Comparison of ENCODE assay signal across 8 mouse cellular contexts in the genomic region with DNA sequence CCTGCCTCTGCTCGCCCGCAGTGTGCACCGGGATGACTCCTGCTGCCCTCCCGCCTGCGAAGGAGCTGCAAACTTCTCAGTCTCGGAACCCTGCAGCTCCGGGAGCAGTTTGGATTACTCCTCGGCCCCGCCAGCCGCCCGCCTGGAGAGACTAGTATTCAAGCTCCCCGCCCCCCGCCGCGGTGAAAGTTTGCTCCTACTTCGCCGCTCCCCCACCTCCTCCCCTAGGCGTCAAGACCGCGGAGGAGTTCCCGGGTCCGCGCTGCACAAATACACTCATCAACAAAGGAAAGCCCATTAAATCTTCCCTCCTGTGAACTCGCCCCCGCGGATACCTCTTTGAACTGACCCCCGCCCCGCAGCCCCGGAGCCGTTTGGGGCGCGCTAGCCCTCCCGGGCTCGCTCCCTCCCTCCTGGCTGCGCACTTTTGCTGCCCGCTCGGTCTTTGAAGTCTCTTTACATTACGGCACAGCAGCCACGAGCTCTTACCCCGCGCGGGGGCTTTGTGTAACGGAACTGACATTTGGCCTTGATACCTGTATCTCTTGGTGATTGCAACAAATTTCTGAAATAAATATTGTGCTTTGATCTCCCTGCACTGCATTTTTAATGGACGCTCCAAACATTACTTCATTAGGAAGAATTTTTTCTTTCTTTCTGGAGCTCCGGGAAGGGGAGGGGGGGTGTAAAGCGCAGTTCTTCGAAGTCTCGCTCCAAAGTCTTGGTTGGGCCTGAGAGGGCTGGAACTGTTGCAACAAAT. TPM values are rescaled to one million over a fixed set of nuclear protein-coding genes. Genes with fewer than 3 reads are reported as not detected.
DNase-seq lines count a peak whose midpoint lies in the region; ATAC-seq and TF ChIP-seq lines count a peak whose summit lies in the region.

No protein-coding gene starts in this region.

- DNase-seq in ES-CJ7 (ENCODE audit: low read depth, low spot score) (peak; percentile 83), ZHBTc4 (ENCODE audit: low read depth, low spot score) (peak; percentile 87)
- peak; percentile 11 for DNase-seq in forebrain, postnatal 0 days
- DNase-seq in lung, postnatal 10 days, result peak; percentile 63
- DNase-seq in left cerebral cortex, postnatal 36 days (ENCODE audit: low spot score in 2 of 2), result no peak
- no peak for DNase-seq in spleen, adult 12 weeks (ENCODE audit: low spot score)

- H3K4me3 ChIP-seq in forebrain, postnatal 0 days (ENCODE audit: low read depth, low read length), result peak overlapping the region; percentile 30
- H3K4me3 ChIP-seq in kidney, embryonic 14.5 days (ENCODE audit: low read length), result peak overlapping the region; percentile 42
- H3K4me3 ChIP-seq in stomach, embryonic 14.5 days (ENCODE audit: low read depth, low read length), result peak overlapping the region; percentile 37

- H3K27me3 ChIP-seq in forebrain, postnatal 0 days (ENCODE audit: insufficient read depth, low read length), result peaks cover 59% of the 10 kb centered on the region
- H3K27me3 ChIP-seq in kidney, embryonic 14.5 days (ENCODE audit: control insufficient read depth, insufficient read depth, low read length), result peaks cover 61% of the 10 kb centered on the region
- peaks cover 30% of the 10 kb centered on the region for H3K27me3 ChIP-seq in stomach, embryonic 14.5 days (ENCODE audit: control insufficient read depth, insufficient read depth, low read length)

- intact Hi-C loops in left cerebral cortex, postnatal 36 days (cut with DNase I), result loop anchor here (10.0 kb wide), 1 partner anchor 1073 kb away; the partner anchor contains the start of gene Dlx2

- H3K9ac ChIP-seq in forebrain, postnatal 0 days, result no peak overlapping the region
- peak overlapping the region; percentile 37; the same call in 1 of the 2 replicates for H3K9ac ChIP-seq in kidney, embryonic 14.5 days (ENCODE audit: low read depth, low read length)
- H3K9ac ChIP-seq in stomach, embryonic 14.5 days (replicated peaks; ENCODE audit: low read depth, low read length), result no peak overlapping the region

- no peak overlapping the region for H3K27ac ChIP-seq in forebrain, postnatal 0 days (ENCODE audit: low read depth, low read length)
- H3K27ac ChIP-seq in kidney, embryonic 14.5 days (ENCODE audit: low read depth, low read length), result no peak overlapping the region
- no peak overlapping the region for H3K27ac ChIP-seq in stomach, embryonic 14.5 days (ENCODE audit: low read length)

- no peaks in the 10 kb centered on the region for H3K9me3 ChIP-seq in forebrain, postnatal 0 days (ENCODE audit: low read length)
- no peaks in the 10 kb centered on the region for H3K9me3 ChIP-seq in kidney, embryonic 14.5 days (ENCODE audit: control insufficient read depth, low read length)
- H3K9me3 ChIP-seq in stomach, embryonic 14.5 days (ENCODE audit: control insufficient read depth, low read depth, low read length), result no peaks in the 10 kb centered on the region

- no peaks in the 10 kb centered on the region for H3K36me3 ChIP-seq in forebrain, postnatal 0 days (ENCODE audit: insufficient read depth)
- no peaks in the 10 kb centered on the region for H3K36me3 ChIP-seq in kidney, embryonic 14.5 days (ENCODE audit: control insufficient read depth, insufficient read depth, low read length)
- H3K36me3 ChIP-seq in stomach, embryonic 14.5 days (ENCODE audit: control insufficient read depth, insufficient read depth, low read length), result no peaks in the 10 kb centered on the region

- WGBS in forebrain, postnatal 0 days, result 2% methylated on average over 48 of the region's 48 CpGs
- under 1% methylated on average over 48 of the region's 48 CpGs for WGBS in kidney, embryonic 14.5 days
- 1% methylated on average over 48 of the region's 48 CpGs for whole genome bisulfite sequencing in stomach, embryonic 14.5 days

- no peak for TF ChIP-seq CTCF in forebrain, postnatal 0 days (IDR thresholded peaks at IDR 0.05; ENCODE audit: low read depth)

- H3K4me1 ChIP-seq in forebrain, postnatal 0 days (ENCODE audit: insufficient read depth), result peaks cover 17% of the 10 kb centered on the region; the same call in 1 of the 2 replicates
- peaks cover 30% of the 10 kb centered on the region for H3K4me1 ChIP-seq in kidney, embryonic 14.5 days (ENCODE audit: control insufficient read depth, insufficient read depth, low read length)
- peaks cover 12% of the 10 kb centered on the region; the same call in 1 of the 2 replicates for H3K4me1 ChIP-seq in stomach, embryonic 14.5 days (ENCODE audit: control insufficient read depth, insufficient read depth, low read length)

- peak overlapping the region; percentile 53 for H3K4me2 ChIP-seq in forebrain, postnatal 0 days (ENCODE audit: low read depth)
- peak overlapping the region; percentile 81 for H3K4me2 ChIP-seq in kidney, embryonic 14.5 days (replicated peaks; ENCODE audit: low read depth, low read length)
- peak overlapping the region; percentile 63 for H3K4me2 ChIP-seq in stomach, embryonic 14.5 days (replicated peaks; ENCODE audit: low read depth, low read length)

- ATAC-seq in forebrain, postnatal 0 days, result no peak
- ATAC-seq in kidney, embryonic 14.5 days (ENCODE audit: low FRiP score, low TSS enrichment), result peak; percentile 51; the same call in 1 of the 2 replicates
- no peak for ATAC-seq in stomach, embryonic 14.5 days (ENCODE audit: insufficient number of reproducible peaks, insufficient read depth, low FRiP score, low read depth)

RNA-seq across cellular contexts. Expression of gene Sp5, which starts 2.7 kb away (rescaled TPM):
- total RNA-seq in forebrain, postnatal 0 days (2014; rRNA removed), result 2.5 and 3.0 TPM in 2 replicates
- polyA plus RNA-seq in forebrain, postnatal 0 days (2015; fragmentation: Nextera tagmentation; extraction: Ambion mirVana), result 3.8 and 4.1 TPM in 2 replicates
- 3.3 and 3.9 TPM in 2 replicates for polyA plus RNA-seq in kidney, embryonic 14.5 days (2014; fragmentation: Nextera tagmentation; extraction: Ambion mirVana)
- 3.1 and 4.9 TPM in 2 replicates for polyA plus RNA-seq in stomach, embryonic 14.5 days (2014; fragmentation: Nextera tagmentation; extraction: Ambion mirVana)
- total RNA-seq in left cerebral cortex, postnatal 36 days (2021), result under 1 TPM; 0.44 to 0.68 TPM

RNA-seq across cellular contexts. Expression of gene Erich2, which starts 36.6 kb away (rescaled TPM):
- total RNA-seq in forebrain, postnatal 0 days (2014; rRNA removed), result 0.81 and 1.4 TPM in 2 replicates
- 1.8 and 3.8 TPM in 2 replicates for polyA plus RNA-seq in forebrain, postnatal 0 days (2015; fragmentation: Nextera tagmentation; extraction: Ambion mirVana)
- 2.2 and 3.4 TPM in 2 replicates for polyA plus RNA-seq in kidney, embryonic 14.5 days (2014; fragmentation: Nextera tagmentation; extraction: Ambion mirVana)
- polyA plus RNA-seq in stomach, embryonic 14.5 days (2014; fragmentation: Nextera tagmentation; extraction: Ambion mirVana), result 4.0 and 5.4 TPM in 2 replicates
- under 1 TPM; 0.54 to 0.59 TPM for total RNA-seq in left cerebral cortex, postnatal 36 days (2021)

Comparison
In these comparisons a context has a peak if more than half of its experiments do, and no peak if none do; other contexts are left out.
1. DNase-seq: peak in ES-CJ7 (single experiment), ZHBTc4 (single experiment), forebrain, postnatal 0 days (single experiment) and lung, postnatal 10 days (single experiment); none in left cerebral cortex, postnatal 36 days (0 of 2) and spleen, adult 12 weeks (single experiment).
2. Peak in every context shown above with its lines, with median percentiles within 50 percentile points of each other: H3K4me2 ChIP-seq and H3K4me3 ChIP-seq.